Mouse (Mus musculus) urinary bladder, postnatal 14 days (tissue): Measurements from ENCODE around the gene Smim24.

Experiments
- DNase-seq: peaks from one replicate; pipeline ENCODE4 v3.0.0; 2021; ENCODE audit warnings: low spot score

Gene Smim24

GRCm38 (mm10) chr10:81390678-81390965 is 2.2 kb upstream of the Smim24 start:
- DNase-seq = no peak

- no peak for DNase-seq
Measured at GRCm38 (mm10) chr10:81392270-81392669, 581 bp upstream of the Smim24 start.

GRCm38 (mm10) chr10:81393456-81394063 is 709 bp downstream of the Smim24 start:
- DNase-seq = no peak

- DNase-seq = peak; percentile 65
Measured at GRCm38 (mm10) chr10:81395127-81395526, 2.3 kb downstream of the Smim24 start.

GRCm38 (mm10) chr10:81395865-81396264 is 3.0 kb downstream of the Smim24 start:
- DNase-seq = no peak

- no peak for DNase-seq
Measured at GRCm38 (mm10) chr10:81396749-81397148, 3.9 kb downstream of the Smim24 start.

- DNase-seq = no peak
Measured at GRCm38 (mm10) chr10:81399296-81399695, 6.4 kb downstream of the Smim24 start.

GRCm38 (mm10) chr10:81399798-81400308 is 7.0 kb downstream of the Smim24 start:
- no peak for DNase-seq

- DNase-seq = no peak
Measured at GRCm38 (mm10) chr10:81400371-81401204, 7.7 kb downstream of the Smim24 start.

- no peak for DNase-seq
Measured at GRCm38 (mm10) chr10:81401205-81401520, 8.3 kb downstream of the Smim24 start.

GRCm38 (mm10) chr10:81401521-81402226 is 8.8 kb downstream of the Smim24 start:
- DNase-seq = peak; percentile 77

GRCm38 (mm10) chr10:81402227-81402765 is 9.4 kb downstream of the Smim24 start:
- DNase-seq = no peak

- no peak for DNase-seq
Measured at GRCm38 (mm10) chr10:81403511-81403910, 10.7 kb downstream of the Smim24 start.

GRCm38 (mm10) chr10:81404082-81404481 is 11.2 kb downstream of the Smim24 start:
- DNase-seq = no peak

GRCm38 (mm10) chr10:81404720-81405119 is 11.9 kb downstream of the Smim24 start:
- DNase-seq = no peak

GRCm38 (mm10) chr10:81405588-81406201 is 12.8 kb downstream of the Smim24 start:
- DNase-seq = peak; percentile 59

GRCm38 (mm10) chr10:81406504-81407440 is 13.9 kb downstream of the Smim24 start:
- no peak for DNase-seq

- DNase-seq = peak; percentile 82
Measured at GRCm38 (mm10) chr10:81407539-81408423, 14.9 kb downstream of the Smim24 start.

GRCm38 (mm10) chr10:81408424-81408729 is 15.5 kb downstream of the Smim24 start:
- DNase-seq = no peak

GRCm38 (mm10) chr10:81408871-81409291 is 16.0 kb downstream of the Smim24 start:
- DNase-seq = peak; percentile 85
